Mouse (Mus musculus) right cerebral cortex, postnatal 36 days (tissue): ENCODE measurements at regions not wholly inside any gene's neighbourhood (a gene's known extent, or its start where the extent isn't known, plus 50 kb on each side); places are given as distances from the start of the nearest gene placed in this dataset.

Experiments used
- DNase-seq, 2 experiments: peaks; one replicate each; pipeline ENCODE4 v3.0.0; 2022; ENCODE audit warnings: low spot score in 2 of 2, mixed read lengths in 1 of 2

DNA sequence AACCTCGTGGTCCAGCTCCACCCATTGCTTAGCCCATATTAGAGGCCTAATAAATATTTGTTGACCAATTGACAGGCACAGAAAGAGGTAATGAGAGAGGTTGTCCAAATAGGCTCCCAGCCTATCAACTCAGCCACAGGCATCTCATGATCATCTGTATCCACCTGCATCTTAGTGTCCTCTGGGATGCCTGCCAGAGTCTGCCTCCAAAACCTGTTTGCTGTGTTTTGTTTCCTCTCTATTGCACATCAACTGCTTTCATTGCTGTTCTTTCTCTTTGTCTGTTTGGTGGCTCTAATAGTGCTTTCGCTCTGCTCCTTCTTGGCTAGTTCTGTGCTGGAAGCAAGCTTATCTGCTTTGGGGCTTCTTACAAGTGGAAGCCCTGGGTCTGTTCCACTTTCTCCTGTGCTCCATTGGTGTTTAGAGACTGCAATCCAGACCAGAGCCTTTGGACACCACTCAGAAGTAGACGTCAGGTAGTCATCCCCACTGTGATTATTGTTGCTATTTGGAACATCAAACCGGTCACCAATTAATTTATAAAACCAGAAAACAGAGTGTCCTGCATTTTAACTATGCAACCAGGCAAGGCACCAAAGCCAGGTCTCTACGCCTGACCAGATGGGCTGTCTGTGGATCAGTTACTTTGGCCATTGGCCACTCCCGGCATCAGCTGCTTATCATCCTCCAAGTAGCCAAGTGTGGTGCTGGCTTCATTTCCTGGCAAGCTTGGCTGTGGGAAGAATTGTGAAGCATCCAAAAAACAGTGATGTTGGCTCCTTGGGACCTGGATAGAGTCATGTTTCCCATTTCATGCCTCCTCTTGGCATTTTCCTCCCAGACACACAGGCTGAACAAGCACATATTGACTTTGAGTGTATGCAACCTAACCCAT, 74.5 kb upstream of the Hs3st4 start:
- no peak for DNase-seq

DNA sequence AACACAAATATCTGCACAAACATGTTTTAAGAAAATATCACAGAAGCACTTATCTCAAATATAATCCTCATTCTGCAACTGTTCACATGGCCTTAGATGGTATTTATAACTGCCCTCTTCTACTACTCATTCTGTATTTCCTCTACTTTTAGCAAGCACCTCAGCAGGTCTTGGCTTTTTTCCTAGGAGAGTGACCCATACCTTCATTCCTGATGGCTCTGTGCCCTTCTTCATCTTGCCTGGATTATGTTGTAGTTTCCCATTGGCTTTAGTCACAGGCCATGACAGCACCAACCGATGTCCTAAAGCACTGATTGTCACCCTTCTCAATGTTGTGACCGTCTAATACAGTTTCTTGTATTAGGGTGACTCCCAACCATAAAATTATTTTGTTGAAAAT, 61.2 kb upstream of the Hs3st4 start:
- DNase-seq: no peak

DNA sequence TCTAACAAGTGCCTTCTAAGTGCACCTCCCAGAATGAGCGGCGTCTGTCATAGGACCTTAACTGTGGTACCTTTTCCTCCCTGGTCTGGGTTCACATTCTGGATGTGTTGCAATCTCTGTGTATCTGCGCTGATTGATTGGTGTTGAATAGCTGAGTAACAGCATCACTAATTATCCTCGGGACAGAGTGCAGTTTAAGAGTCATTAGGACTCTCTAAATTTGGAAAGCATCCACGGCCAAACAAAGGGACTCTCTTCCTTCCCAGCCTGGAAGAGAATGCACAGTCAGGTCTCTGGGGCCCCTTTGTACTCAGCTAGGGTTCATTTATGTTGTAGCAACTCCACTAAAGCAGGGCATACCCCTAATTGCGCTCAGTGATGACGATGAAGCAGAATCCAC, 50.2 kb upstream of the Hs3st4 start:
- no peak for DNase-seq
